Mouse (Mus musculus) ES-E14 (cell line): ENCODE results near the gene Homer2.

Source experiments
- CHD2 ChIP-seq: IDR thresholded peaks from 2 replicates; pipeline ENCODE4 v1.6.1; 2014; ENCODE audit warnings: mild to moderate bottlenecking, low read depth, low read length, inconsistent platforms
- HCFC1 ChIP-seq: IDR thresholded peaks from 2 replicates; pipeline ENCODE4 v1.6.1; 2012; ENCODE audit warnings: low read length, inconsistent platforms, borderline replicate concordance; ENCODE audit not compliant: insufficient read depth
- MAFK ChIP-seq: IDR thresholded peaks from 2 replicates; pipeline ENCODE4 v1.6.1; 2014; ENCODE audit warnings: mild to moderate bottlenecking, low read depth, low read length, inconsistent platforms; ENCODE audit not compliant: insufficient read depth
- ZC3H11A ChIP-seq: IDR thresholded peaks from 2 replicates; pipeline ENCODE4 v1.6.1; 2012; ENCODE audit warnings: low read depth, mild to moderate bottlenecking, inconsistent platforms, low read length, borderline replicate concordance

DNA sequence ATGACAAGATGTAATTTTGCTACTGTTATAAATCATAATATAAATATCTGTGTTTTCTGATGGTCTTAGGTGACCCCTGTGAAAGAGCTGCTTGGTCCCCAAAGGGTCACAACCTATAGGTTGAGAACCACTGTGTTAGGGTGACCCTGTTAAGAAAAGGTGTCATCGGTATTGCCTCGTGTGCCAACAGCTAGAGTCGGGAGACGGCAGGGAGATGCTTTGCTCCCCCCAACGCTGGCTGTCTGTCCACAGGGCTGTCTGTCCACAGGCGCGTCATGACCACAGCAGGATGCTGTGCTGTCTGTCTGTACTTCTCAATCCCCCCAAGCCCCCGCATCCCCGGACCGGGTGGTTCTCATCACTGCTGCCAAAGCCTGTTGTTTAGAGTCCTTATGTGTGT is 131.7 kb downstream of the Homer2 start:
- TF ChIP-seq CHD2 (no peak), HCFC1 (no peak), ZC3H11A (no peak), MAFK (no peak)
